Comparison of ENCODE assay signal across 10 mouse cellular contexts in genomic region chr2:155943463-155943862, GRCm38 (mm10). TPM values are rescaled to one million over a fixed set of nuclear protein-coding genes. Genes with fewer than 3 reads are reported as not detected.
DNase-seq lines count a peak whose midpoint lies in the region; ATAC-seq and TF ChIP-seq lines count a peak whose summit lies in the region.
"Had no signal": no experiment of that assay in that cellular context is flagged by ENCODE, and none has a peak within 500 bp of the region (broad histone marks: within the 10 kb centered on the region; RNA-seq: fewer than 3 reads in every experiment).

No protein-coding gene starts in this region.

- TF ChIP-seq CTCF in layer of hippocampus, adult 2 months (conservative IDR thresholded peaks at IDR 0.05) = no peak

- peak; percentile 52; the same call in 1 of the 2 replicates for ATAC-seq in kidney, embryonic 15.5 days (replicated peaks; ENCODE audit: low FRiP score)
- no peak for ATAC-seq in hindbrain, embryonic 13.5 days (ENCODE audit: low FRiP score)
- ATAC-seq in midbrain, embryonic 13.5 days = no peak
- ATAC-seq in activated CD4-positive, CD25-positive, alpha-beta regulatory T cell, adult 4 months = no peak

- WGBS in kidney, embryonic 15.5 days = 3% methylated on average over 8 of the region's 8 CpGs
- WGBS in hindbrain, embryonic 13.5 days = 2% methylated on average over 8 of the region's 8 CpGs
- under 1% methylated on average over 8 of the region's 8 CpGs for WGBS in midbrain, embryonic 13.5 days

- H3K27ac ChIP-seq in kidney, embryonic 15.5 days = no peak overlapping the region
- no peak overlapping the region for H3K27ac ChIP-seq in hindbrain, embryonic 13.5 days
- H3K27ac ChIP-seq in midbrain, embryonic 13.5 days = no peak overlapping the region
- H3K27ac ChIP-seq in layer of hippocampus, adult 2 months = no peak overlapping the region

- no peaks in the 10 kb centered on the region for H3K9me3 ChIP-seq in kidney, embryonic 15.5 days (replicated peaks)
- no peaks in the 10 kb centered on the region for H3K9me3 ChIP-seq in hindbrain, embryonic 13.5 days
- H3K9me3 ChIP-seq in midbrain, embryonic 13.5 days = no peaks in the 10 kb centered on the region

- peak overlapping the region; percentile 45 for H3K4me2 ChIP-seq in kidney, embryonic 15.5 days
- H3K4me2 ChIP-seq in hindbrain, embryonic 13.5 days = peak overlapping the region; percentile 33
- peak overlapping the region; percentile 40 for H3K4me2 ChIP-seq in midbrain, embryonic 13.5 days (replicated peaks)

- H3K36me3 ChIP-seq in kidney, embryonic 15.5 days = no peaks in the 10 kb centered on the region
- H3K36me3 ChIP-seq in hindbrain, embryonic 13.5 days = no peaks in the 10 kb centered on the region
- H3K36me3 ChIP-seq in midbrain, embryonic 13.5 days = no peaks in the 10 kb centered on the region

- peaks cover 7% of the 10 kb centered on the region; the same call in 1 of the 2 replicates for H3K27me3 ChIP-seq in kidney, embryonic 15.5 days
- H3K27me3 ChIP-seq in hindbrain, embryonic 13.5 days = peaks cover 6% of the 10 kb centered on the region; the same call in 1 of the 2 replicates
- H3K27me3 ChIP-seq in midbrain, embryonic 13.5 days = 0 out of 2 replicates have a peak, but pooled peaks cover 7% of the 10 kb centered on the region

- no peak overlapping the region for H3K9ac ChIP-seq in kidney, embryonic 15.5 days
- H3K9ac ChIP-seq in hindbrain, embryonic 13.5 days = no peak overlapping the region
- H3K9ac ChIP-seq in midbrain, embryonic 13.5 days (replicated peaks) = peak overlapping the region; percentile 46; the same call in 1 of the 2 replicates

- no peak overlapping the region for H3K4me3 ChIP-seq in kidney, embryonic 15.5 days (replicated peaks)
- no peak overlapping the region for H3K4me3 ChIP-seq in hindbrain, embryonic 13.5 days
- 0 out of 2 replicates have a peak overlapping the region, but pooled peaks have one; percentile 15 for H3K4me3 ChIP-seq in midbrain, embryonic 13.5 days (replicated peaks)
- no peak overlapping the region for H3K4me3 ChIP-seq in layer of hippocampus, adult 2 months

- no peak for DNase-seq in kidney, adult 18-20 months
- DNase-seq in embryo, embryonic 11 days = peak; percentile 64
- no peak for DNase-seq in layer of hippocampus, adult 2 months (ENCODE audit: low spot score in 2 of 2)
- DNase-seq in natural killer cell, adult 2 months (ENCODE audit: low spot score in 2 of 2) = no peak
- DNase-seq: heart, postnatal 4 days had no signal

- peaks cover 38% of the 10 kb centered on the region for H3K4me1 ChIP-seq in kidney, embryonic 15.5 days
- H3K4me1 ChIP-seq in hindbrain, embryonic 13.5 days (replicated peaks) = peaks cover 36% of the 10 kb centered on the region
- H3K4me1 ChIP-seq in midbrain, embryonic 13.5 days (replicated peaks) = peaks cover 28% of the 10 kb centered on the region

RNA-seq across cellular contexts. Expression of gene Gdf5, which starts 1.7 kb away (rescaled TPM):
- polyA plus RNA-seq in kidney, embryonic 15.5 days (2015; fragmentation: Nextera tagmentation; extraction: Ambion mirVana) = 0.51 and 0.84 TPM in 2 replicates
- 2.0 and 3.6 TPM in 2 replicates for polyA plus RNA-seq in hindbrain, embryonic 13.5 days (2015; fragmentation: Nextera tagmentation; extraction: Ambion mirVana)
- 0.71 and 1.1 TPM in 2 replicates for polyA plus RNA-seq in midbrain, embryonic 13.5 days (2015; fragmentation: Nextera tagmentation; extraction: Ambion mirVana)
- polyA plus RNA-seq in activated CD4-positive, CD25-positive, alpha-beta regulatory T cell, adult 4 months (2017; shearing (Covaris generic)) = not detected
- under 1 TPM in 1 of 2 experiments, not detected in 1; 0.15 TPM for total RNA-seq in layer of hippocampus, adult 2 months (2021)
- total RNA-seq: CH12.LX had no signal

RNA-seq across cellular contexts. Expression of gene Gm15557, which starts 2.9 kb away (rescaled TPM):
- not detected in 2 replicates for polyA plus RNA-seq in kidney, embryonic 15.5 days (2015; fragmentation: Nextera tagmentation; extraction: Ambion mirVana)
- polyA plus RNA-seq in hindbrain, embryonic 13.5 days (2015; fragmentation: Nextera tagmentation; extraction: Ambion mirVana) = 0.16 TPM in 1 of 2 replicates, not detected in the other
- not detected in 2 replicates for polyA plus RNA-seq in midbrain, embryonic 13.5 days (2015; fragmentation: Nextera tagmentation; extraction: Ambion mirVana)
- polyA plus RNA-seq in activated CD4-positive, CD25-positive, alpha-beta regulatory T cell, adult 4 months (2017; shearing (Covaris generic)) = not detected
- total RNA-seq in layer of hippocampus, adult 2 months (2021) = not detected
- total RNA-seq: CH12.LX; heart, postnatal 4 days had no signal

RNA-seq across cellular contexts. Expression of gene Cep250, which starts 12.8 kb away (rescaled TPM):
- 21.9 and 24.4 TPM in 2 replicates for polyA plus RNA-seq in kidney, embryonic 15.5 days (2015; fragmentation: Nextera tagmentation; extraction: Ambion mirVana)
- polyA plus RNA-seq in hindbrain, embryonic 13.5 days (2015; fragmentation: Nextera tagmentation; extraction: Ambion mirVana) = 18.1 and 18.7 TPM in 2 replicates
- 17.3 and 21.2 TPM in 2 replicates for polyA plus RNA-seq in midbrain, embryonic 13.5 days (2015; fragmentation: Nextera tagmentation; extraction: Ambion mirVana)
- 10 to 100 TPM; 44.8 to 51.3 TPM for polyA plus RNA-seq in activated CD4-positive, CD25-positive, alpha-beta regulatory T cell, adult 4 months (2017; shearing (Covaris generic))
- total RNA-seq in layer of hippocampus, adult 2 months (2021) = 10 to 100 TPM; 19.0 to 21.0 TPM

RNA-seq across cellular contexts. Expression of gene Uqcc1, which starts 13.4 kb away (rescaled TPM):
- 66.6 and 81.7 TPM in 2 replicates for polyA plus RNA-seq in kidney, embryonic 15.5 days (2015; fragmentation: Nextera tagmentation; extraction: Ambion mirVana)
- 57.6 and 59.6 TPM in 2 replicates for polyA plus RNA-seq in hindbrain, embryonic 13.5 days (2015; fragmentation: Nextera tagmentation; extraction: Ambion mirVana)
- 55.7 and 64.9 TPM in 2 replicates for polyA plus RNA-seq in midbrain, embryonic 13.5 days (2015; fragmentation: Nextera tagmentation; extraction: Ambion mirVana)
- 10 to 100 TPM; 23.1 to 34.2 TPM for polyA plus RNA-seq in activated CD4-positive, CD25-positive, alpha-beta regulatory T cell, adult 4 months (2017; shearing (Covaris generic))
- total RNA-seq in layer of hippocampus, adult 2 months (2021) = 10 to 100 TPM; 73.6 to 81.6 TPM
